Mouse (Mus musculus) liver, adult 2 months (tissue): ENCODE measurements around the gene Ccl17.

Experiments used
- CTCF ChIP-seq: fragments of 200-500 bp; IDR thresholded peaks from 2 replicates; pipeline ENCODE4 v1.5.1; 2011; ENCODE audit warnings: low read depth, low read length, control low read depth
- POLR2A ChIP-seq: fragments of 200-500 bp; IDR thresholded peaks from 2 replicates; pipeline ENCODE4 v1.6.1; 2011; ENCODE audit warnings: low read length, control low read depth; ENCODE audit not compliant: insufficient read depth; ENCODE audit errors: extremely low read depth

- no peak for TF ChIP-seq CTCF
- TF ChIP-seq POLR2A: no peak
Measured at GRCm38 (mm10) chr8:94807506-94807905, 2.7 kb upstream of the Ccl17 start.
